Mouse (Mus musculus): ENCODE results near the gene Plch1. TPM values are rescaled to one million over a fixed set of nuclear protein-coding genes. Genes with fewer than 3 reads are reported as not detected.

The Plch1 gene
- polyA plus RNA-seq, 1 experiment: not detected

GRCm38 (mm10) chr3:63842436-63842835 lies 56.8 kb downstream of the Plch1 start:
- no peak for TF ChIP-seq POLR2A (IDR thresholded peaks at IDR 0.05; ENCODE audit: insufficient read depth, low read depth, low read length)
- 84% methylated on average over 4 of the region's 4 CpGs for WGBS
- H3K27ac ChIP-seq (ENCODE audit: insufficient read depth, low read depth, low read length): no peak overlapping the region
- no peak overlapping the region for H3K4me3 ChIP-seq (ENCODE audit: insufficient read depth, low read depth, low read length)
- H3K4me1 ChIP-seq (ENCODE audit: control insufficient read depth, insufficient read depth, low read length): no peaks in the 10 kb centered on the region

GRCm38 (mm10) chr3:63837750-63838149 lies 61.5 kb downstream of the Plch1 start:
- TF ChIP-seq POLR2A (IDR thresholded peaks at IDR 0.05; ENCODE audit: insufficient read depth, low read depth, low read length) (no peak), CTCF (IDR thresholded peaks at IDR 0.05; ENCODE audit: insufficient read depth, low read depth, low read length) (no peak)
- Histone ChIP-seq H3K4me3 (ENCODE audit: insufficient read depth, low read depth, low read length) (no peak overlapping the region), H3K27ac (ENCODE audit: insufficient read depth, low read depth, low read length) (no peak overlapping the region), H3K4me1 (ENCODE audit: control insufficient read depth, insufficient read depth, low read length) (no peaks in the 10 kb centered on the region)

GRCm38 (mm10) chr3:63836937-63837632 lies 62.2 kb downstream of the Plch1 start:
- H3K4me1 ChIP-seq (ENCODE audit: control insufficient read depth, insufficient read depth, low read length): no peaks in the 10 kb centered on the region
- 48% methylated on average over 8 of the region's 8 CpGs for WGBS
- H3K4me3 ChIP-seq (ENCODE audit: insufficient read depth, low read depth, low read length): no peak overlapping the region
- TF ChIP-seq POLR2A (IDR thresholded peaks at IDR 0.05; ENCODE audit: insufficient read depth, low read depth, low read length) (no peak), CTCF (IDR thresholded peaks at IDR 0.05; ENCODE audit: insufficient read depth, low read depth, low read length) (no peak)
- H3K27ac ChIP-seq (ENCODE audit: insufficient read depth, low read depth, low read length): no peak overlapping the region

- TF ChIP-seq POLR2A (IDR thresholded peaks at IDR 0.05; ENCODE audit: insufficient read depth, low read depth, low read length): no peak
- TF ChIP-seq CTCF (IDR thresholded peaks at IDR 0.05; ENCODE audit: insufficient read depth, low read depth, low read length): no peak
- H3K27ac ChIP-seq (ENCODE audit: insufficient read depth, low read depth, low read length): no peak overlapping the region
Observed at GRCm38 (mm10) chr3:63835816-63836215, 63.5 kb downstream of the Plch1 start.

GRCm38 (mm10) chr3:63823874-63824400 lies 75.3 kb downstream of the Plch1 start:
- no peak overlapping the region for H3K4me3 ChIP-seq (ENCODE audit: insufficient read depth, low read depth, low read length)
- no peaks in the 10 kb centered on the region for H3K4me1 ChIP-seq (ENCODE audit: control insufficient read depth, insufficient read depth, low read length)
- H3K27ac ChIP-seq (ENCODE audit: insufficient read depth, low read depth, low read length): no peak overlapping the region
- 32% methylated on average over 1 of the region's 1 CpGs for WGBS
- TF ChIP-seq POLR2A (IDR thresholded peaks at IDR 0.05; ENCODE audit: insufficient read depth, low read depth, low read length): no peak
- TF ChIP-seq CTCF (IDR thresholded peaks at IDR 0.05; ENCODE audit: insufficient read depth, low read depth, low read length): no peak

More at GRCm38 (mm10) chr3:63835816-63836215, 63.5 kb downstream of the Plch1 start:
- no peak overlapping the region for H3K4me3 ChIP-seq (ENCODE audit: insufficient read depth, low read depth, low read length)
- no peaks in the 10 kb centered on the region for H3K4me1 ChIP-seq (ENCODE audit: control insufficient read depth, insufficient read depth, low read length)

GRCm38 (mm10) chr3:63822631-63823030 lies 76.6 kb downstream of the Plch1 start:
- Histone ChIP-seq H3K4me1 (ENCODE audit: control insufficient read depth, insufficient read depth, low read length) (no peaks in the 10 kb centered on the region), H3K4me3 (ENCODE audit: insufficient read depth, low read depth, low read length) (no peak overlapping the region), H3K27ac (ENCODE audit: insufficient read depth, low read depth, low read length) (no peak overlapping the region)
- TF ChIP-seq POLR2A (IDR thresholded peaks at IDR 0.05; ENCODE audit: insufficient read depth, low read depth, low read length): no peak
- no peak for TF ChIP-seq CTCF (IDR thresholded peaks at IDR 0.05; ENCODE audit: insufficient read depth, low read depth, low read length)

- Histone ChIP-seq H3K4me1 (ENCODE audit: control insufficient read depth, insufficient read depth, low read length) (no peaks in the 10 kb centered on the region), H3K4me3 (ENCODE audit: insufficient read depth, low read depth, low read length) (no peak overlapping the region), H3K27ac (ENCODE audit: insufficient read depth, low read depth, low read length) (no peak overlapping the region)
- WGBS: 74% methylated on average over 3 of the region's 3 CpGs
- TF ChIP-seq CTCF (IDR thresholded peaks at IDR 0.05; ENCODE audit: insufficient read depth, low read depth, low read length) (no peak), POLR2A (IDR thresholded peaks at IDR 0.05; ENCODE audit: insufficient read depth, low read depth, low read length) (no peak)
Observed at GRCm38 (mm10) chr3:63815131-63815530, 84.1 kb downstream of the Plch1 start.

GRCm38 (mm10) chr3:63814203-63814602 lies 85.1 kb downstream of the Plch1 start:
- no peaks in the 10 kb centered on the region for H3K4me1 ChIP-seq (ENCODE audit: control insufficient read depth, insufficient read depth, low read length)
- TF ChIP-seq CTCF (IDR thresholded peaks at IDR 0.05; ENCODE audit: insufficient read depth, low read depth, low read length) (no peak), POLR2A (IDR thresholded peaks at IDR 0.05; ENCODE audit: insufficient read depth, low read depth, low read length) (no peak)
- no peak overlapping the region for H3K27ac ChIP-seq (ENCODE audit: insufficient read depth, low read depth, low read length)
- no peak overlapping the region for H3K4me3 ChIP-seq (ENCODE audit: insufficient read depth, low read depth, low read length)
- 43% methylated on average over 1 of the region's 1 CpGs for WGBS

GRCm38 (mm10) chr3:63806906-63807305 lies 92.4 kb downstream of the Plch1 start:
- WGBS: 91% methylated on average over 1 of the region's 1 CpGs
- no peak overlapping the region for H3K4me3 ChIP-seq (ENCODE audit: insufficient read depth, low read depth, low read length)
- TF ChIP-seq CTCF (IDR thresholded peaks at IDR 0.05; ENCODE audit: insufficient read depth, low read depth, low read length) (no peak), POLR2A (IDR thresholded peaks at IDR 0.05; ENCODE audit: insufficient read depth, low read depth, low read length) (no peak)

More at GRCm38 (mm10) chr3:63806906-63807305, 92.4 kb downstream of the Plch1 start:
- no peaks in the 10 kb centered on the region for H3K4me1 ChIP-seq (ENCODE audit: control insufficient read depth, insufficient read depth, low read length)
- H3K27ac ChIP-seq (ENCODE audit: insufficient read depth, low read depth, low read length): no peak overlapping the region

All from olfactory bulb, adult 2 months (tissue).